Mouse (Mus musculus) cerebellum, adult 2 months (tissue): ENCODE data around the gene Slc16a6.

Experiments used
- CTCF ChIP-seq: fragments of 200-500 bp; IDR thresholded peaks from 2 replicates; pipeline ENCODE4 v1.5.1; 2011; ENCODE audit warnings: low read depth, mild to moderate bottlenecking, control low read depth, low read length, moderate library complexity, borderline replicate concordance; ENCODE audit not compliant: insufficient read depth
- POLR2A ChIP-seq: fragments of 200-500 bp; IDR thresholded peaks from 2 replicates; pipeline ENCODE4 v1.6.1; 2011; ENCODE audit warnings: low read length, control low read depth, borderline replicate concordance; ENCODE audit not compliant: insufficient read depth

DNA sequence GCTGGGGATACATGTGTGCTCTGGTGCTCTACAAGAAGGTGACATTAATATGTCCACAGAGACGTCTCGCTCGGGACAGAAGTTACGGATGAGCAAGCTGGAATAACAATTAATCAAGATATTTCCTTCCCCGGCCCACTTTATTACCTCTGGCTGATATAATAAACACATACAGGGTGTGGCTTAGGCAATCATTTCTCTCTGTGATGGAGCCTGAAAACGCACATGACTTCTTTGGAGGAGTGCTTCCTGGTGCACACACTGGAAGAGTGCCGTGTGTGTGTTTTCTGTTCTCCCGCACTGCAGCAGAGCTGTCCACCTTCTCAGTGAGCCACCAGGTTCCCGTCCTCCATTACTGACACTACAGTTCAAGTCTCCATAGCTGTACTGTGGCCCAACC, 24.6 kb upstream of the Slc16a6 start:
- TF ChIP-seq CTCF, result no peak
- no peak for TF ChIP-seq POLR2A
